In genomic region chr13:42554961-42555360, GRCm38 (mm10) we compare ENCODE assay signal across 17 mouse cellular contexts.
"Had no signal": no experiment of that assay in that cellular context is flagged by ENCODE, and none has a peak within 500 bp of the region (broad histone marks: within the 10 kb centered on the region; RNA-seq: fewer than 3 reads in every experiment).

No protein-coding gene starts in this region.

- H3K4me3 ChIP-seq: midbrain, embryonic 10.5 days; midbrain, embryonic 12.5 days; midbrain, embryonic 15.5 days; neural tube, embryonic 13.5 days; neural tube, embryonic 15.5 days had no signal

- H3K36me3 ChIP-seq: midbrain, embryonic 10.5 days; midbrain, embryonic 12.5 days; midbrain, embryonic 15.5 days; neural tube, embryonic 13.5 days; neural tube, embryonic 15.5 days had no signal

- H3K27me3 ChIP-seq: midbrain, embryonic 12.5 days; midbrain, embryonic 15.5 days; neural tube, embryonic 13.5 days; neural tube, embryonic 15.5 days had no signal

- H3K4me2 ChIP-seq: lung, embryonic 14.5 days; midbrain, embryonic 12.5 days; midbrain, embryonic 15.5 days; neural tube, embryonic 13.5 days; neural tube, embryonic 15.5 days had no signal

- DNase-seq: lung, adult 18-20 months; lung, embryonic 14.5 days; lung, postnatal 10 days; lung, postnatal 36 days; retina, postnatal 1 day; right cerebral cortex, adult 18-20 months; right cerebral cortex, postnatal 25 days; right cerebral cortex, postnatal 4 days; spleen, adult 18-20 months; thymus, adult 18-20 months; thymus, postnatal 14 days; thymus, postnatal 36 days had no signal
